Mouse (Mus musculus) forebrain, embryonic 14.5 days (tissue): ENCODE data around the gene Eif2ak4. TPM values are rescaled to one million over a fixed set of nuclear protein-coding genes. Genes with fewer than 3 reads are reported as not detected.

Experiments used
- ATAC-seq: fragments of 200-750 bp; cut with Nextera tagmentation; 2 replicates; pipeline ENCODE4 v1.8.0; 2017; ENCODE audit warnings: mild to moderate bottlenecking, moderate library complexity
- DNase-seq: peaks from one replicate; pipeline ENCODE4 v3.0.0-alpha.2; 2015; ENCODE audit warnings: low spot score
- H3K27ac ChIP-seq: fragments of 300-500 bp; sonication (generic); 2 replicates; pipeline ENCODE4 v1.5.1; 2014; ENCODE audit warnings: low read depth, mild to moderate bottlenecking, control low read depth, low read length, moderate library complexity
- H3K27me3 ChIP-seq: fragments of 300-500 bp; sonication (generic); replicated peaks from 2 replicates; pipeline ENCODE4 v1.6.1; 2014; ENCODE audit warnings: low read length, control low read depth, mixed read lengths; ENCODE audit not compliant: control insufficient read depth, insufficient read depth
- H3K36me3 ChIP-seq: fragments of 300-500 bp; sonication (generic); 2 replicates; pipeline ENCODE4 v1.6.1; 2014; ENCODE audit warnings: low read length, control low read depth; ENCODE audit not compliant: control insufficient read depth, insufficient read depth
- H3K4me1 ChIP-seq: fragments of 300-500 bp; sonication (generic); 2 replicates; pipeline ENCODE4 v1.6.1; 2014; ENCODE audit warnings: antibody characterized with exemption, low read length, control low read depth; ENCODE audit not compliant: control insufficient read depth, insufficient read depth
- H3K4me2 ChIP-seq: fragments of 300-500 bp; sonication (generic); 2 replicates; pipeline ENCODE4 v1.6.1; 2014; ENCODE audit warnings: mild to moderate bottlenecking, control low read depth, low read length
- H3K4me3 ChIP-seq: fragments of 300-500 bp; sonication (generic); 2 replicates; pipeline ENCODE4 v1.5.1; 2014; ENCODE audit warnings: low read depth, low read length, control low read depth
- H3K9ac ChIP-seq: fragments of 300-500 bp; sonication (generic); 2 replicates; pipeline ENCODE4 v1.6.1; 2014; ENCODE audit warnings: mild to moderate bottlenecking, low read length, control low read depth, moderate library complexity
- H3K9me3 ChIP-seq: fragments of 300-500 bp; sonication (generic); replicated peaks from 2 replicates; pipeline ENCODE4 v1.6.1; 2016; ENCODE audit warnings: low read length, control low read depth, mixed read lengths; ENCODE audit not compliant: control insufficient read depth
- WGBS: fragments of 180-500 bp; shearing (Covaris S2); extraction: QIAGEN DNeasy Blood & Tissue Kit; methylation state at CpG from one replicate; pipeline ENCODE4 v1.1.7; 2014; 5-methylcytosine and 5-hydroxymethylcytosine counted together
- polyA plus RNA-seq: library from polyadenylated mRNA; unstranded; fragments of >200 nt; fragmentation: Nextera tagmentation; extraction: Ambion mirVana; gene quantifications from 2 replicates; pipeline ENCODE4 v1.2.1, GENCODE M21; 2014

The Eif2ak4 gene
- polyA plus RNA-seq, 1 experiment from 2014 or later = 6.4 TPM

GRCm38 (mm10) chr2:118485415-118485814 is 97.0 kb downstream of the Eif2ak4 start:
- H3K27me3 ChIP-seq = no peaks in the 10 kb centered on the region
- no peak overlapping the region for H3K9ac ChIP-seq
- H3K9me3 ChIP-seq = no peaks in the 10 kb centered on the region
- H3K27ac ChIP-seq = no peak overlapping the region
- no peaks in the 10 kb centered on the region for H3K36me3 ChIP-seq
- ATAC-seq (no peak), DNase-seq (no peak)
- no peak overlapping the region for H3K4me3 ChIP-seq
- 90% methylated on average over 3 of the region's 3 CpGs for WGBS
- H3K4me1 ChIP-seq = no peaks in the 10 kb centered on the region
- no peak overlapping the region for H3K4me2 ChIP-seq

GRCm38 (mm10) chr2:118486933-118487332 is 98.5 kb downstream of the Eif2ak4 start:
- H3K9me3 ChIP-seq = no peaks in the 10 kb centered on the region
- no peak overlapping the region for H3K27ac ChIP-seq
- H3K36me3 ChIP-seq = no peaks in the 10 kb centered on the region
- H3K27me3 ChIP-seq = no peaks in the 10 kb centered on the region
- H3K4me1 ChIP-seq = no peaks in the 10 kb centered on the region
- no peak overlapping the region for H3K9ac ChIP-seq
- DNase-seq = peak; percentile 64
- H3K4me2 ChIP-seq = no peak overlapping the region
- H3K4me3 ChIP-seq = no peak overlapping the region
- WGBS = 15% methylated on average over 12 of the region's 12 CpGs
- ATAC-seq = peak; percentile 68

DNA sequence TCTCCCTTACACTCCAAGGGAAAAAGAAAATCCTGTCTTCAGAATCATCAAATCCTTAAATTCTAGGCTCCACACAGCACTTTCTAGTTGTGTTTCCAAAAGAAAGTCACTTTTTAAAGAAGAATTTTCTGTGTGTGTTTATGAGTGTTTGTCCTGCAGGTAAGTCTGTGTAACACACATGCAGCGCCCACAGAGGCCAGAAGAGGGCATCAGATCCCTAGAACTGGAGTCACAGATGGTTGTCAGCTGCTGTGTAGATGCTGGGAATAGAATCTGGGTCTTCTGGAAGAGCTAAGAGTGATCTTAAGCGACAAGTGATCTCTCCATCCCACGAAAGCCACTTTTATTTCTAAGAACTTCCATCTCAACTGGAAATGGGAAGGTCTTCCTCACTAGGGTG is 99.4 kb downstream of the Eif2ak4 start:
- DNase-seq (no peak), ATAC-seq (no peak)
- Histone ChIP-seq H3K27me3 (no peaks in the 10 kb centered on the region), H3K27ac (no peak overlapping the region), H3K36me3 (no peaks in the 10 kb centered on the region), H3K9me3 (no peaks in the 10 kb centered on the region), H3K4me3 (no peak overlapping the region), H3K9ac (no peak overlapping the region), H3K4me1 (no peaks in the 10 kb centered on the region), H3K4me2 (no peak overlapping the region)
- WGBS = 69% methylated on average over 3 of the region's 3 CpGs

- ATAC-seq (no peak), DNase-seq (peak; percentile 14)
- H3K9me3 ChIP-seq = no peaks in the 10 kb centered on the region
- no peaks in the 10 kb centered on the region for H3K4me1 ChIP-seq
- H3K4me2 ChIP-seq = no peak overlapping the region
- H3K36me3 ChIP-seq = no peaks in the 10 kb centered on the region
- H3K27ac ChIP-seq = no peak overlapping the region
- no peaks in the 10 kb centered on the region for H3K27me3 ChIP-seq
- WGBS = 50% methylated on average over 12 of the region's 12 CpGs
- H3K4me3 ChIP-seq = no peak overlapping the region
- H3K9ac ChIP-seq = no peak overlapping the region
Observed at GRCm38 (mm10) chr2:118490241-118491091, 102.0 kb downstream of the Eif2ak4 start.

DNA sequence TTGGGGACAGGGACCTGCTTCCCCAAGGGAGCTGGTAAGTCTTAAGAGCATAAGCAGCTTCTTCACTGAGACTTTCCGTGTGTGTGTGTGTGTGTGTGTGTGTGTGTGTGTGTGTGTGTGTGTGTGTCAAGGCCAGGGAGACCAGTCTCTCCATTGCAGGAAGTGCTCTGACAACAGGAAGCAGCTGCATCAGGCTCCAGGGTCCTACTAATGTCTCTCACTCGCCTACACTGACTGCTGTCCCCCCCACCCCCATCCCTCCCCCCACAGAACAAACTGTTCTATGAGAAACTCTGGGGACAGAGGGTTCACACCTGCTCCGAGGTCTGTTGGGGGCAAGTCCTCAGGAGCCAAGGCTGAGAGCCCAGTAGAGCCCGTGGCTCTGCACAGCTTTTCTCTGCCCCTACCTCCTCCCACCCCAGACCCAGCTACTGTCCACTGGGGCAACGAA is 102.9 kb downstream of the Eif2ak4 start:
- Histone ChIP-seq H3K4me3 (no peak overlapping the region), H3K9ac (no peak overlapping the region), H3K4me1 (no peaks in the 10 kb centered on the region), H3K27me3 (no peaks in the 10 kb centered on the region), H3K36me3 (no peaks in the 10 kb centered on the region), H3K4me2 (no peak overlapping the region), H3K9me3 (no peaks in the 10 kb centered on the region), H3K27ac (no peak overlapping the region)
- DNase-seq = no peak
- no peak for ATAC-seq
- 62% methylated on average over 5 of the region's 5 CpGs for WGBS

DNA sequence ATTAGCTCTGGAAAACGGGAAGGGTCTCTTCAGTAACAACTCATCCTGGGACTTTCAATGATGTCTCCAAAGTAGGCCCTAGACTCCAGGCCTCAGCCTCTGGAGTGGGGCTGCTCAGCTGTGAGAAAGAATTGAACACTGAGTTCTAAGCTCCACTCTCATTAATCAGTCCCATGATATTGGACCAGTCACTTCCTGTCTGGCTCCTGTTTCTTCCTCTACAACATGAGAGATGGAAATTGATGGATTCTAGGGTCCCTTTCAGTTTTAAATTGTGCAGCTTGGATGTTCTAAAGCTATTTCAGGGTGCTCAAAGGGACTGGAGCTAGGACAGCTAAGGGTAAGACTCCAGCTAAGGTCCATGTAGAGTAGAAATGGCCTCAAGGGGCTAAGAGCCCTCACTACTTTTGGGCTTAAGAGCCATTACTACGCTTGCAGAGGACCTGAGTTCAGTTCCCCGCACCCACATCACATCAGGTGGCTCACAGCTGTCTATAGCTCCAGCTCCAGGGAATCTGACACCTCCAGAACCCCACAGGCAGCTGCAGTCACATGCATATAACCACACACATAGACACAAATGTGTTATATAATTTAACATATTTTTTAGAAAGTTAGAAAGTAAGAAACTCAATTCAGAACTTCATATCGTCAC is 103.5 kb downstream of the Eif2ak4 start:
- DNase-seq = no peak
- Histone ChIP-seq H3K27ac (no peak overlapping the region), H3K9ac (no peak overlapping the region), H3K4me3 (no peak overlapping the region), H3K36me3 (no peaks in the 10 kb centered on the region), H3K9me3 (no peaks in the 10 kb centered on the region), H3K4me2 (no peak overlapping the region), H3K27me3 (no peaks in the 10 kb centered on the region), H3K4me1 (no peaks in the 10 kb centered on the region)
- WGBS = 88% methylated on average over 4 of the region's 4 CpGs
- ATAC-seq = no peak

- DNase-seq (no peak), ATAC-seq (no peak)
- Histone ChIP-seq H3K27ac (no peak overlapping the region), H3K9me3 (no peaks in the 10 kb centered on the region), H3K4me2 (no peak overlapping the region), H3K4me1 (no peaks in the 10 kb centered on the region), H3K27me3 (no peaks in the 10 kb centered on the region), H3K9ac (no peak overlapping the region), H3K4me3 (no peak overlapping the region), H3K36me3 (no peaks in the 10 kb centered on the region)
- WGBS = 82% methylated on average over 9 of the region's 9 CpGs
Observed at GRCm38 (mm10) chr2:118495024-118495423, 106.6 kb downstream of the Eif2ak4 start.

DNA sequence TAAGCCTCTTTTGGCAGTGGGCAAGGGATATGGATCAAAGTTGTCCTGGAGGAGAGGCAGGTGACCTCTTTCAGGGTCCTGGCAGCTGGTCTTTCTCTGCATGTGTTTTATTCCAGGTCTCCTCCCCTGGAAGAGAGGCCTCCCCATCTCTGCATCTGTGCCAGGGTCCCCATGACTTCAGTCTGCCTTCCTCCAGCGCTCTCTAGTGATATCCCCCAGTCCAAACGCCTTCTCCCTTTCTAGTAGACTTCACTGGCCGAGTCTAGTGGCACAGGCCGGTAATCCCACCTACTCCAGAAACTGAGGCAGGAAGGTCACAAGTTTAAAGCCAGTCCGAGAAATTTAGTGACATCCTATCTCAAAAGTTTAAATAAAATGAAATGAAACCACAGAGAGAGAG is 109.5 kb downstream of the Eif2ak4 start:
- H3K27ac ChIP-seq = no peak overlapping the region
- no peak overlapping the region for H3K4me2 ChIP-seq
- no peaks in the 10 kb centered on the region for H3K27me3 ChIP-seq
- no peak overlapping the region for H3K4me3 ChIP-seq
- no peaks in the 10 kb centered on the region for H3K36me3 ChIP-seq
- DNase-seq (no peak), ATAC-seq (no peak)
- no peaks in the 10 kb centered on the region for H3K9me3 ChIP-seq
- WGBS = 80% methylated on average over 5 of the region's 5 CpGs
- H3K9ac ChIP-seq = no peak overlapping the region
- no peaks in the 10 kb centered on the region for H3K4me1 ChIP-seq

DNA sequence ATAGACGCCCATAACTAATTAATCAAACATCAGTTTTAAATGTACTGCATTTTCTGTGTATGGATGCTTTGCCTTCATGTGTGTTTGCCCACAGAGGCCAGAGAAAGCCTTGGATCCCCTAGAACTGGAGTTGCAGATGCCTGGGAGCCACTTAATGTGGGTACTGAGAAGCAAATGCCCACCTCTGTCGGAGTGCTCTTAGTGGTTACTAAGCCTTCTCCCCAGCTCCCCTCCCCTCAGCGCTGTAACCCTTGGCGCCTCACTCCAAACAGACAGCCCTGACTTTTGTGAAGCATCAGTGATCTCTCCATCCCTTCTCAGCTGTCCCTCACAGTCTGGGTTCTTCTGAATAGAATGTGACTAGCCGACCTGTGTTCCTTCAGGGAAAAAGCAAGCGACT is 110.1 kb downstream of the Eif2ak4 start:
- DNase-seq (no peak), ATAC-seq (no peak)
- H3K4me1 ChIP-seq = no peaks in the 10 kb centered on the region
- H3K36me3 ChIP-seq = no peaks in the 10 kb centered on the region
- no peak overlapping the region for H3K27ac ChIP-seq
- H3K4me2 ChIP-seq = no peak overlapping the region
- H3K4me3 ChIP-seq = no peak overlapping the region
- no peaks in the 10 kb centered on the region for H3K9me3 ChIP-seq
- no peak overlapping the region for H3K9ac ChIP-seq
- 86% methylated on average over 6 of the region's 6 CpGs for WGBS
- no peaks in the 10 kb centered on the region for H3K27me3 ChIP-seq
